Mouse (Mus musculus): ENCODE results near the gene Cacna1a. TPM values are rescaled to one million over a fixed set of nuclear protein-coding genes. Genes with fewer than 3 reads are reported as not detected.
A peak's percentile ranks its signal among the peaks of the same experiment; 100 is the strongest.

Cacna1a gene
- polyA plus RNA-seq, 1 experiment from 2014 or later, result 3.8 TPM

DNA sequence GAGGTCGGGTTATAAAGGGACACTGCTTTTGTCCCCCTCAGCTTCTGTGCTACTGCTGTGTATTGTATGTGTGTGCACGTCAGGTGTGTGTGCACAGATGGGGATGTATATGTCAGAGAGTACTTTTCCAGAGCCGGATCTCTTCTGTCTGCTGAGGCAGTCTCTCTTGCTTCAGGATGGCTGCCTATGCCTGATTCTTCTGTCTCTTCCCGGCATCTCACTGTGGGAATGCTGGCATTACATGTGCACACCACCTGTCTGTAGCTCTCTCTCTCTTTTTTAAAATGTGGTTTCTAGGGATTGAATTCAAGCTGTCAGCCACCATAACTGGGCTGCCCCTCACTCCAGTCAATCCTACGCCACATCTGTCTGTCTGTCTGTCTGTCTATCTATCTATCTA, 12.4 kb upstream of the Cacna1a start:
- H3K4me2 ChIP-seq, result no peak overlapping the region
- no peak overlapping the region for H3K9ac ChIP-seq
- ATAC-seq (ENCODE audit: insufficient read depth), result no peak
- 74% methylated on average over 5 of the region's 5 CpGs for WGBS
- no peaks in the 10 kb centered on the region for H3K36me3 ChIP-seq (ENCODE audit: insufficient read depth)
- no peaks in the 10 kb centered on the region for H3K9me3 ChIP-seq (ENCODE audit: low read depth, low read length)
- no peak overlapping the region for H3K4me3 ChIP-seq (ENCODE audit: low read depth, low read length)
- no peak for DNase-seq
- no peaks in the 10 kb centered on the region for H3K27me3 ChIP-seq (ENCODE audit: insufficient read depth, low read length)
- TF ChIP-seq CTCF (IDR thresholded peaks at IDR 0.05; ENCODE audit: low read depth), result no peak
- H3K4me1 ChIP-seq (ENCODE audit: insufficient read depth), result no peaks in the 10 kb centered on the region
- no peak overlapping the region for H3K27ac ChIP-seq (ENCODE audit: low read depth)

DNA sequence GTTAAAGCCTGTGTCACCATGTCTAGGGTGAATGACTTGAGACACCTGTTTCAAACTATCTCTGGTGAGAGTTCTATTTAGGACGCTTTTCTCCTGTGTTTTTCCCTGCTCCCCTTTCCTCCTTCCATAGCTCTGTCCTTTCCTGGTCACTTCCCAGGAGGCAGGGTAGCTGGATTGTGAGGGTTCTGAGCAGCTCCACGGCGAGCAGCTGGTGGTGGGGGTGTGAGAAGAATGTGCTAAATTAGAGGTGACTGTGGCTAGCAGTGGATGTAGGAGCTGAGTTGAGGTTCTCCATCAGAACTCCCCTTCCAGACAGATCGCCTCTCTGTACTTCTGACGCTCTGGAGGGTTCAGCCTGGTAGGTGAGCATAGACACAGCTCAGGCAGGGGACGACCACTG, 11.7 kb upstream of the Cacna1a start:
- 64% methylated on average over 6 of the region's 6 CpGs for WGBS
- no peak overlapping the region for H3K27ac ChIP-seq (ENCODE audit: low read depth)
- H3K9ac ChIP-seq, result no peak overlapping the region
- no peaks in the 10 kb centered on the region for H3K36me3 ChIP-seq (ENCODE audit: insufficient read depth)
- no peaks in the 10 kb centered on the region for H3K27me3 ChIP-seq (ENCODE audit: insufficient read depth, low read length)
- no peaks in the 10 kb centered on the region for H3K9me3 ChIP-seq (ENCODE audit: low read depth, low read length)
- ATAC-seq (ENCODE audit: insufficient read depth) (no peak), DNase-seq (no peak)
- H3K4me2 ChIP-seq, result no peak overlapping the region
- no peaks in the 10 kb centered on the region for H3K4me1 ChIP-seq (ENCODE audit: insufficient read depth)
- no peak for TF ChIP-seq CTCF (IDR thresholded peaks at IDR 0.05; ENCODE audit: low read depth)
- H3K4me3 ChIP-seq (ENCODE audit: low read depth, low read length), result no peak overlapping the region

DNA sequence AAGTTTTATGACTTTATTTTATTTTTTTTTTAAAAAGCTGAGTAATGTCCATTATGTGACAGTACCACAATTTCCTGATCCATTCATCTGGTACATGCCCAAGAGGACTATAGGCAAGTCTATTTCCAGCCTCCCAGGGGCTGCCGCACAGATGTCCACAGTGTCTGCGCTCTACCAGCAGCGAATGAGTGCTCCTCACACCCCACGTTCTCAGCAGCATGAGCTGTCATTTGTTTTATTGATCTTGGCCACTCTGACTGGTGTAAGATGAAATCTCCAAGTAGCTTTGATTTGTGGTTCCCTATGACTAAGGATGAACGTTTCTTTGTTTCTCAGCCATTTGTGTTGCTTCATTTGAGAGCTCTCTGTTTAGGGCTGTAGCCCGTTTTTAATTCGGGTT, 6.6 kb upstream of the Cacna1a start:
- Histone ChIP-seq H3K9ac (no peak overlapping the region), H3K27me3 (ENCODE audit: insufficient read depth, low read length) (no peaks in the 10 kb centered on the region), H3K36me3 (ENCODE audit: insufficient read depth) (no peaks in the 10 kb centered on the region), H3K4me2 (no peak overlapping the region), H3K27ac (ENCODE audit: low read depth) (no peak overlapping the region), H3K4me1 (ENCODE audit: insufficient read depth) (no peaks in the 10 kb centered on the region), H3K9me3 (ENCODE audit: low read depth, low read length) (no peaks in the 10 kb centered on the region), H3K4me3 (ENCODE audit: low read depth, low read length) (no peak overlapping the region)
- ATAC-seq (ENCODE audit: insufficient read depth), result no peak
- no peak for TF ChIP-seq CTCF (IDR thresholded peaks at IDR 0.05; ENCODE audit: low read depth)
- whole genome bisulfite sequencing, result 74% methylated on average over 7 of the region's 7 CpGs
- no peak for DNase-seq

DNA sequence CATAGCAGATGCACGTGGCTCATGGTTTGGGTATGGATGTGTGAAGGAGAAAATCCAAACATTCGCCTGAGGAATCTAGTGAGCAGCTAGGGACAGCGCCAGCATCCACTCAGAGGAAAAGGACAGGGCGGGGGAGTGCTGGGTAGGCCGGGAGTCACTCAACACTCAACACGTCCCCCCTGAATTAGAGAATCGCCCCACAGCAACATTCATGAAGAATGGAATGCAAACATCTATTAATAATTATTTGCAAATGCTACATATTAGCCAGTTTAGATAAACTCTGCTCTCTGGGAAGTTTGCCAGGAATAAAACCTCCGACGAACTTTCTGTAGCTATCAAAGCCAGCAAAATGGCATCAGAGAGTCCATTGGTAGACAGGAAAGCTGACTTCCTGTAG, 533 bp downstream of the Cacna1a start:
- Histone ChIP-seq H3K4me3 (ENCODE audit: low read depth, low read length) (no peak overlapping the region), H3K36me3 (ENCODE audit: insufficient read depth) (no peaks in the 10 kb centered on the region), H3K4me2 (peak overlapping the region; percentile 5; the same call in 1 of the 2 replicates), H3K9ac (no peak overlapping the region), H3K27ac (ENCODE audit: low read depth) (peak overlapping the region; percentile 76), H3K27me3 (ENCODE audit: insufficient read depth, low read length) (no peaks in the 10 kb centered on the region), H3K9me3 (ENCODE audit: low read depth, low read length) (no peaks in the 10 kb centered on the region), H3K4me1 (ENCODE audit: insufficient read depth) (peaks cover 9% of the 10 kb centered on the region)
- TF ChIP-seq CTCF (IDR thresholded peaks at IDR 0.05; ENCODE audit: low read depth), result no peak
- 17% methylated on average over 9 of the region's 9 CpGs for whole genome bisulfite sequencing
- ATAC-seq (ENCODE audit: insufficient read depth), result peak; percentile 94
- DNase-seq, result peak; percentile 90

DNA sequence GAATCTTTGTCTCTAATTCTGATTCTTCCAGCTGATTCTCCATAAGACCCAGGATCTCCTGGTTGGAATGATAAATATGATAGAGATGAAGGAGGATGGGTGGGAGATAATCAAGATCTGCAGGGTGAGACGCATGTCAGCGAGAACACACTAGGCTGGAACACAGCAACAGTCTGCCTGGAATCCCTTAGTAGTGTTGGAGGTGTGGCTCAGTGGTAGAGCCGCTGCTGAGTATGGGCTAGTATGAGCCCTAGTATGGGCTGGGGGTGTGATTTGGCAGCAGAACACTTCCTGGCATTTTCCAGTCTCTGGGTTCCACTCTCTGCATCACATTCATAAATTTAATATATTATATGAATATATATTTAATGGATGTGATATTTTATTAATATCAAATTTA, 933 bp downstream of the Cacna1a start:
- peak overlapping the region; percentile 61; the same call in 1 of the 2 replicates for H3K27ac ChIP-seq (ENCODE audit: low read depth)
- H3K4me2 ChIP-seq, result no peak overlapping the region
- peaks cover 9% of the 10 kb centered on the region for H3K4me1 ChIP-seq (ENCODE audit: insufficient read depth)
- 32% methylated on average over 3 of the region's 3 CpGs for WGBS
- peak; percentile 75; the same call in 1 of the 2 replicates for ATAC-seq (ENCODE audit: insufficient read depth)
- no peak for TF ChIP-seq CTCF (IDR thresholded peaks at IDR 0.05; ENCODE audit: low read depth)
- no peaks in the 10 kb centered on the region for H3K9me3 ChIP-seq (ENCODE audit: low read depth, low read length)
- H3K9ac ChIP-seq, result no peak overlapping the region
- no peak overlapping the region for H3K4me3 ChIP-seq (ENCODE audit: low read depth, low read length)
- peak; percentile 38 for DNase-seq
- H3K36me3 ChIP-seq (ENCODE audit: insufficient read depth), result no peaks in the 10 kb centered on the region
- no peaks in the 10 kb centered on the region for H3K27me3 ChIP-seq (ENCODE audit: insufficient read depth, low read length)

DNA sequence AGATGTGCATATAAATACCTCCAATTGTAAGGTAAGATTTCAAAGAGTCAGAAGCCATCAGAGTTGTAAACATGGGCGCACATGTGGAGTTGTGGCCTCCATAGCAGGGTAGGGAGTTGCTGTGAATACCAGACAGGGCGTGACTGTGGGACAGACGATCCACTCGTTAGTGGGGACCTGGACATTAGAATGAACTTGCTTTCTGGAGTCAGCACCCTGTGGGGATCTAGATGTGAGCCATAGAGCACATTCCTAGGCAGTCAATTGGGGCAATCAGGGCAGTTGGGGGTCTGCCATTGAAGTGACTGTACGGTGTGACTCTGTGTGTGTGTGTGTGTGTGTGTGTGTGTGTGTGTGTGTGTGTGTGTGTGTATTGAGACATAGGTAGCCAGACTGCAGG, 3.4 kb downstream of the Cacna1a start:
- no peak for ATAC-seq (ENCODE audit: insufficient read depth)
- 90% methylated on average over 5 of the region's 5 CpGs for WGBS

DNA sequence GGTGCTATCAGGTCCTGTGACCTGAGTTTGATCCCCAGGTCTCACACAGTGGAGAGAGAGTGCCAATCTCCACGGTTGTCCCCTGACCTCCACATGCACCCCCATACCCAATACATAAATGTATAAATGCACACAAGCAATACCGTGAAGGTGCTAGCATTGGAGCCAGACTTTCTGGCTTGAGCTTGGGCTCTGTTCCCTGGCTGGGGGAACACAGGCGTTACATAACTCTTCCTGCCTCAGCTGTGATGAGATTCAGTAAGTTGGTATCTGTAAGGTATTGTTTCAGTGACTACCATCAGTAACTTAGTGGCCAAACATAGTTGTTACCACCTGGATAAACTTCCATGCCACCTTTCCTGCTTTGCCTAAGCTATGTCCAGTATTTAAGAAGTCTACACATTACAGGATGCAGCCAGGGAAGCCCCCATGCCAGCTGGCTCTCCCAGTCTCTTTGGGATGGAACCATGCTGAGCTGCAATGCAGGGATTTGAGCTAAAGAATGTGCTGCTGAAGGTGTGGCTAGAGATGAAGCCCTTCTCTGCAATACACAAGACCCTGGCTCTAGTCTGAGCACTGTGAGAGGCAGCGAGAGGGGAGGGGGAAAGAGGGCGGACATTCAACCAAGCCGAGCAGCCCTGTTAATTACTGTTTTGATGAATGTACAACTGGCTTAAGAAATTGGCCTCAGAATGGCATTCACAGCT, 7.7 kb downstream of the Cacna1a start:
- H3K27ac ChIP-seq (ENCODE audit: low read depth), result no peak overlapping the region
- no peaks in the 10 kb centered on the region for H3K9me3 ChIP-seq (ENCODE audit: low read depth, low read length)
- WGBS, result 65% methylated on average over 6 of the region's 6 CpGs
- no peak for TF ChIP-seq CTCF (IDR thresholded peaks at IDR 0.05; ENCODE audit: low read depth)
- DNase-seq, result no peak
- H3K27me3 ChIP-seq (ENCODE audit: insufficient read depth, low read length), result no peaks in the 10 kb centered on the region
- H3K4me2 ChIP-seq, result no peak overlapping the region
- H3K4me3 ChIP-seq (ENCODE audit: low read depth, low read length), result no peak overlapping the region
- no peaks in the 10 kb centered on the region for H3K4me1 ChIP-seq (ENCODE audit: insufficient read depth)
- H3K9ac ChIP-seq, result no peak overlapping the region
- no peaks in the 10 kb centered on the region for H3K36me3 ChIP-seq (ENCODE audit: insufficient read depth)
- no peak for ATAC-seq (ENCODE audit: insufficient read depth)

More for the DNA sequence above, 3.4 kb downstream of the Cacna1a start:
- H3K4me2 ChIP-seq, result no peak overlapping the region
- no peaks in the 10 kb centered on the region for H3K27me3 ChIP-seq (ENCODE audit: insufficient read depth, low read length)
- H3K9ac ChIP-seq, result no peak overlapping the region
- H3K36me3 ChIP-seq (ENCODE audit: insufficient read depth), result no peaks in the 10 kb centered on the region
- TF ChIP-seq CTCF (IDR thresholded peaks at IDR 0.05; ENCODE audit: low read depth), result no peak
- H3K4me3 ChIP-seq (ENCODE audit: low read depth, low read length), result no peak overlapping the region
- peaks cover 9% of the 10 kb centered on the region for H3K4me1 ChIP-seq (ENCODE audit: insufficient read depth)
- no peak overlapping the region for H3K27ac ChIP-seq (ENCODE audit: low read depth)
- DNase-seq, result no peak
- no peaks in the 10 kb centered on the region for H3K9me3 ChIP-seq (ENCODE audit: low read depth, low read length)
